Mouse (Mus musculus) spleen, adult 2 months (tissue): ENCODE data around the gene Prdx6. TPM values are rescaled to one million over a fixed set of nuclear protein-coding genes. Genes with fewer than 3 reads are reported as not detected.

Source experiments
- DNase-seq, 2 experiments: peaks; one replicate each; pipeline versions ENCODE4 v3.0.0 to v3.0.0-alpha.2; 2012 to 2021; ENCODE audit warnings: low spot score in 2 of 2, low read depth in 1 of 2
- H3K27ac ChIP-seq: fragments of 200-500 bp; 2 replicates; pipeline ENCODE4 v1.5.1; 2012; ENCODE audit warnings: low read length, inconsistent platforms; ENCODE audit not compliant: insufficient read depth
- H3K27me3 ChIP-seq: fragments of 200-500 bp; 2 replicates; pipeline ENCODE4 v1.6.1; 2012; ENCODE audit warnings: mild to moderate bottlenecking, moderate library complexity, low read length, inconsistent platforms; ENCODE audit not compliant: control insufficient read depth, insufficient read depth
- H3K36me3 ChIP-seq: fragments of 200-500 bp; 2 replicates; pipeline ENCODE4 v1.6.1; 2012; ENCODE audit warnings: mild to moderate bottlenecking, low read length, inconsistent platforms; ENCODE audit not compliant: control insufficient read depth, insufficient read depth
- H3K4me1 ChIP-seq: fragments of 200-500 bp; 2 replicates; pipeline ENCODE4 v1.6.1; 2011; ENCODE audit warnings: inconsistent platforms; ENCODE audit not compliant: control insufficient read depth, insufficient read depth, insufficient read length
- H3K4me3 ChIP-seq: fragments of 200-500 bp; 2 replicates; pipeline ENCODE4 v1.5.1; 2011; ENCODE audit warnings: mild to moderate bottlenecking, inconsistent platforms; ENCODE audit not compliant: insufficient read depth, insufficient read length; ENCODE audit errors: extremely low read depth
- CTCF ChIP-seq: fragments of 200-500 bp; IDR thresholded peaks from 2 replicates; pipeline ENCODE4 v1.5.1; 2011; ENCODE audit warnings: mild to moderate bottlenecking, inconsistent platforms; ENCODE audit not compliant: insufficient read depth, insufficient read length, insufficient replicate concordance; ENCODE audit errors: extremely low read depth
- POLR2A ChIP-seq: fragments of 200-500 bp; IDR thresholded peaks from 2 replicates; pipeline ENCODE4 v1.6.1; 2011; ENCODE audit warnings: low read depth, low read length, inconsistent platforms
- WGBS: fragments of 180-500 bp; shearing (Covaris S2); methylation state at CpG from one replicate; pipeline ENCODE4 v1.1.7; 2018; 5-methylcytosine and 5-hydroxymethylcytosine counted together
- polyA plus RNA-seq: library from polyadenylated mRNA; depleted of rRNA; stranded (reverse); fragments of >200 nt; gene quantifications from 2 replicates; pipeline ENCODE4 v1.2.3, GENCODE M21; 2012

Prdx6 gene
- polyA plus RNA-seq, 1 experiment: 29.0 TPM

DNA sequence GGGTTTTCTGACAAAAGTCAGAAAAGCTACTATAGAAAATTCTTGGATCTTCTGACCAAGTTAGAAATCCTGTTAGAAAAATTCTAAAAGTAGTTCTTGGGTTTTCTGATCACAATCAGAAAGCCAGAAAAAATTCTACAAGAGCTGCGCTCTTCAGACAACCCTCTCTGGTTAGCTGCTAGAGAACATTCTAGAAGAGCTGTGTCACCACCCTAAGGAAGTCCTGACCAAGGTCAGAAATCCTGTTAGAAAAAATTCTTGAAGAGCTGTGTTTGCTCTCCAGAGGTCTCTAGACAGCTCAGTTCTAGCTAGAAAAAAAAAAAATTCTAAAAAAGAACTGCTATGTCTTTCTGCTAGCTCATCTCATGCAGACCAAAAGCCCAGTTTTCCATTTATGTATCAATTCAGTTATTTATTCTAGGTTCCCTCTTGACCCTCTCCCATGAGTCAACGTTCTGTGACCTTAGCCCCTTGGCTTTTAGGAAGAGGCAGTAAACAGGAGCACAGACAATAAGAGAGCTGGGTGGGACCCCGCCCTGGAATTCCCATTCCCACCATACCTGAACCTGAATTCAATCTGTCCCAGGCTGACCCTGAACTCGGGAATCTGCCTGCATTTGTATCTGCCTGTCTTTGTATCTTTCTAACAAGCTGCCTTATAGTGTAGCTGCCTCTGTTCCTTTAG, 19.9 kb upstream of the Prdx6 start:
- Histone ChIP-seq H3K4me1 (no peaks in the 10 kb centered on the region), H3K4me3 (no peak overlapping the region), H3K27me3 (no peaks in the 10 kb centered on the region), H3K27ac (no peak overlapping the region), H3K36me3 (no peaks in the 10 kb centered on the region)
- 88% methylated on average over 4 of the region's 4 CpGs for WGBS
- no peak for TF ChIP-seq CTCF
- no peak for TF ChIP-seq POLR2A
- DNase-seq: no peak

DNA sequence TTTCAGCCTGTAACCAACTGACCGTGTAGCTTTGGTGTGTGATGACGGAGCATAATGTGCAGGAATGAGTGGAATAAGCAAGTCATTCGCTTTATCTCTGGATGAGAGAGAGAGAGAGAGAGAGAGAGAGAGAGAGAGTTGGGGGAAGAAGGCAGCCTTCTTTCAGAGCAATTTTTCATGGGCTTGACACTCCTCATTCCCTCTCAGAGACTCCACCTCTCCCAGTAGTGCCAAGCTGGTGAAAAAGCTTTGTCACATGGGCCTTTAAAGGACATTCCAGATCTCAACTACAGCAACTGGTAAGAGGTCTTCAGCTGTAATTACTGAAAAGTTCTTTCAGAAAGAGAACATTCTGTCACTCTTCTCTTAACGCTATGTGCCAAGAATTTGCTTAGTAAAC, 18.3 kb upstream of the Prdx6 start:
- TF ChIP-seq POLR2A (no peak), CTCF (no peak)
- DNase-seq: no peak
- no peaks in the 10 kb centered on the region for H3K27me3 ChIP-seq
- H3K4me1 ChIP-seq: no peaks in the 10 kb centered on the region
- 83% methylated on average over 4 of the region's 4 CpGs for WGBS
- no peaks in the 10 kb centered on the region for H3K36me3 ChIP-seq
- H3K27ac ChIP-seq: no peak overlapping the region
- H3K4me3 ChIP-seq: no peak overlapping the region

DNA sequence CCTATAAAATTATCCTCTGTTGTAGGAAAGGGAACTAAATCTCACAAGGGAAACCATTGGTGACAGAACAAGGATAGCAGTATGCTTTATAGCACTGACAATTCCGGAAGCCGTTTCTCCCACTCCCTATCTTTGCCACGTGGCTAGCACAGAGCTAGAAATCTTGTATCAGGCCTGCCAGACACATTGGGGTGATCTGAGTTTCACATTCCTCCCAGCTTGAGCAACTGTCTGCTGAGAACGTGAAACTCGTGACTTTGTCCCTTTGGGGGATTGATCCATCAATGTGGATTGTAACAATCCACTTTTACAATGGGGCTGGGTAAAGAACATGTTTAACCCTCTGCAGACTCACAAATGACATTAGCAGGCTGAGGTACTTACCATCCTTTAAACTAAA, 17.9 kb upstream of the Prdx6 start:
- no peaks in the 10 kb centered on the region for H3K27me3 ChIP-seq
- no peak for DNase-seq
- no peaks in the 10 kb centered on the region for H3K4me1 ChIP-seq
- 68% methylated on average over 5 of the region's 5 CpGs for WGBS
- no peak overlapping the region for H3K27ac ChIP-seq
- H3K4me3 ChIP-seq: no peak overlapping the region
- TF ChIP-seq POLR2A: no peak
- no peak for TF ChIP-seq CTCF
- no peaks in the 10 kb centered on the region for H3K36me3 ChIP-seq

DNA sequence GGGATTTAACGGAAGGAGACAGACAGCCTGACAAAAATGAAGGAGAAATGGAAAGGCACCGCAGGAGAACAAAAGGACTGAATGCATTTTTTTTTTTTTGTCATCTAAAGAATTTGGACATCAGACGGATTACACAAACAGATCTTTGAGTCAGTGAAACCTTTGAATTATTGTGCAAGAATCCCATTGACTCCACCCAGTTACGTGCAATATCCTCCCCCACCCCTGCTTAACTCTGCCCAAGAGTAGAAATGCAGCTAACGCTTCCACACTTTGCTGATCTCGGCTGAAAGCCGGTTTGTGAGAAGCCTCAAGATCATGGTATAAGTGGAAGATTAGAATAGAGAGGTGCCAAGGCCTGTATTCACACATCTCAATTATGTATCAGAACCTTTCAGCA, 17.1 kb upstream of the Prdx6 start:
- Histone ChIP-seq H3K27me3 (no peaks in the 10 kb centered on the region), H3K4me3 (no peak overlapping the region), H3K27ac (no peak overlapping the region), H3K4me1 (no peaks in the 10 kb centered on the region), H3K36me3 (no peaks in the 10 kb centered on the region)
- DNase-seq: no peak
- WGBS: 84% methylated on average over 7 of the region's 7 CpGs
- no peak for TF ChIP-seq CTCF
- TF ChIP-seq POLR2A: no peak

DNA sequence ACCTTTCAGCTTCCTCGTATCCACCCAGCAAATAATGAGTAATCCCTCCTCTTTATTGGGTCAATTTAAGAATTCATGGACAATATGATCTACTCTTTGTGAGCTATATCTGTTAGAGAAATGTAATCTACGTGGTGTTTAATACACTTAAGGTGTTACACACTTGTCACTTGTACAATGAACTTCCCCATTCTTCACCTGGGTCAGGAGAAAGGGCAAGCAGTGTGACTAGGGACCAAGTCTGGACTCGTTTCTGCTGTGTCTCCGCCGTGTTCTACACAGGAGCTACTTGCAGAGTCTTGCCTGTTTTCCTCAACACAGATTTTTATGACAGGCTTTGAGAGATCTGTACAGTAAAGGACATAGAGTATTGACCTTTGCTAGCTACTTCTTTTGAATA, 13.9 kb upstream of the Prdx6 start:
- H3K27ac ChIP-seq: no peak overlapping the region
- no peak overlapping the region for H3K4me3 ChIP-seq
- WGBS: 76% methylated on average over 5 of the region's 5 CpGs
- H3K36me3 ChIP-seq: no peaks in the 10 kb centered on the region
- H3K4me1 ChIP-seq: no peaks in the 10 kb centered on the region
- no peaks in the 10 kb centered on the region for H3K27me3 ChIP-seq
- no peak for TF ChIP-seq CTCF
- TF ChIP-seq POLR2A: no peak
- DNase-seq: no peak

DNA sequence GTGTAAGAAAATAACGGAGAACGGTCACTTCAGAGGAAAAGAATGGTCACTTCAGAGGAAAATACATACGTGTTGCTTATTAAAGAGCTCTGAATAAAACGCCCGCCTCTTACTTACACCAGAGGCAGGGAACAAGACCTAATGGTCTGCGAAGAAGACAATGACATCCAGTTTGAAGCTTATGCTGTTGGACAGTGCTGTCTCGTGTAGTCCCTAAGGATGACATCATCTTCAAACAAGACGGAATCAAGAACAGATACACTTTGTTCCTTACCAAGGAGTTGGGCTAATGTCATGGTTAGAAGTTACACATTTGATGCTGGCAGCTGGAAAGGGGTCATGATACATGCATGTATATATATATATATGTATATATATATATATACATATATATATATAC, 12.6 kb upstream of the Prdx6 start:
- DNase-seq: no peak
- no peaks in the 10 kb centered on the region for H3K36me3 ChIP-seq
- H3K27me3 ChIP-seq: no peaks in the 10 kb centered on the region
- no peaks in the 10 kb centered on the region for H3K4me1 ChIP-seq
- no peak overlapping the region for H3K27ac ChIP-seq
- TF ChIP-seq POLR2A: no peak
- no peak for TF ChIP-seq CTCF
- WGBS: 91% methylated on average over 8 of the region's 8 CpGs
- no peak overlapping the region for H3K4me3 ChIP-seq

DNA sequence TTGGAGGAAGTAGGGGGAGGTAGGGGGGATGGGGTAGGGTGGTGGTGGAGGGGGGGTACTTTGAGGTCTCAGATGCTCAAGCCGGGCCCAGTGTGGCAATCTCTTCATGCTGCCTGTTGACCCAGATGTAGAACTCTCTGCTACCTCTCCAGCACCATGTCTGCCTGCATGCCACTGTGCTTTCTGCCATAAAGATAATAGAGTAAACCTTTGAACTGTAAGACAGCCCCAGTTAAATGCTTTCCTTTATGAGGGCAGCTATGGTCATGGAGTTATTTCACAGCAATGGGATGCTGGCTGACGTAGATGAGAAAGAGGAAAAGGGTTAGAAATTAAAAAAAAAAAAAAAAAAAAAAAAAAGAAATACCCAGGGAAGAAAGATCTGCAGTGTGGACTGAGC, 11.5 kb upstream of the Prdx6 start:
- no peak for DNase-seq
- WGBS: 80% methylated on average over 2 of the region's 2 CpGs
- no peaks in the 10 kb centered on the region for H3K4me1 ChIP-seq
- no peaks in the 10 kb centered on the region for H3K27me3 ChIP-seq
- no peak for TF ChIP-seq CTCF
- TF ChIP-seq POLR2A: no peak
- no peaks in the 10 kb centered on the region for H3K36me3 ChIP-seq
- no peak overlapping the region for H3K4me3 ChIP-seq
- no peak overlapping the region for H3K27ac ChIP-seq
